Mouse (Mus musculus) bone marrow, adult 2 months (tissue): Measurements from ENCODE around the gene Tmtc2. TPM values are rescaled to one million over a fixed set of nuclear protein-coding genes. Genes with fewer than 3 reads are reported as not detected.
"Not testable (repeated sequence)": the region's sequence is repeated elsewhere in the genome, so short reads cannot be mapped to it uniquely, and the experiment has no call there.

Experiments used
- H3K27ac ChIP-seq: fragments of 200-500 bp; 2 replicates; pipeline ENCODE4 v1.5.1; 2012; ENCODE audit warnings: low read depth, mild to moderate bottlenecking, control low read depth, inconsistent platforms, low read length; ENCODE audit not compliant: control insufficient read depth, poor library complexity, insufficient read depth
- H3K4me1 ChIP-seq: fragments of 200-500 bp; 2 replicates; pipeline ENCODE4 v1.6.1; 2011; ENCODE audit warnings: low read length; ENCODE audit not compliant: control insufficient read depth, insufficient read depth
- H3K4me3 ChIP-seq: fragments of 200-500 bp; replicated peaks from 2 replicates; pipeline ENCODE3; 2011; ENCODE audit warnings: mild to moderate bottlenecking, low read depth, low read length, control low read depth; ENCODE audit not compliant: control insufficient read depth
- CTCF ChIP-seq: fragments of 200-500 bp; IDR thresholded peaks from 2 replicates; pipeline ENCODE4 v1.5.1; 2011; ENCODE audit warnings: low read length, control low read depth; ENCODE audit not compliant: control insufficient read depth, insufficient read depth
- POLR2A ChIP-seq: fragments of 200-500 bp; IDR thresholded peaks from 2 replicates; pipeline ENCODE4 v1.6.1; 2011; ENCODE audit warnings: low read depth, mild to moderate bottlenecking, control low read depth, low read length, borderline replicate concordance; ENCODE audit not compliant: control insufficient read depth
- WGBS: fragments of 180-500 bp; shearing (Covaris S2); methylation state at CpG from one replicate; pipeline ENCODE4 v1.1.7; 2018; 5-methylcytosine and 5-hydroxymethylcytosine counted together
- polyA plus RNA-seq: library from polyadenylated mRNA; stranded (reverse); fragments of >200 nt; gene quantifications from 2 replicates; pipeline ENCODE4 v1.2.4, GENCODE M21; 2011; ENCODE audit warnings: low replicate concordance; ENCODE audit not compliant: missing spikeins, insufficient read depth, insufficient read length

The Tmtc2 gene
- polyA plus RNA-seq, 1 experiment, result 1.3 TPM

- TF ChIP-seq POLR2A (no peak), CTCF (no peak)
Measured at GRCm38 (mm10) chr10:105287575-105287974, 286.7 kb downstream of the Tmtc2 start.

DNA sequence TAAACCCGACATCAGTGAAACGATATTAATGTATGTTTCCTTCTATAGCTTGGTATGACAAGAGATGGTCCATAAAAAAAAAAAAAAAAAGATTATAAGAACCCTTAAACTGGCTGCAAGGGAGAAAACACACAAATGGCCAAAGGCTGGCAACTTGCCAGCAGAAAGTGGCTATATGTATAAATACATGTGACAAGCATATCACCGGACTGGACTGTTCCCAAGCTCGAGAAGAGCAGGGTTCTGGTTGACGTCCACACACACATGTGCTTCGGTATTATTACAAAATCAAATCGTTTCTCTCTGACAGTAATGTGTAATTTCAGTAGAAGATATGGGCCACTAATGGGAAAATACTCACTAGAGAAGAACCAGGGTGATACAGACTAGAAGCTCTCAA is 287.2 kb downstream of the Tmtc2 start:
- H3K27ac ChIP-seq, result no peak overlapping the region
- H3K4me1 ChIP-seq, result no peaks in the 10 kb centered on the region
- WGBS, result 77% methylated on average over 7 of the region's 7 CpGs
- H3K4me3 ChIP-seq, result no peak overlapping the region
- TF ChIP-seq CTCF (no peak), POLR2A (no peak)

More at GRCm38 (mm10) chr10:105287575-105287974, 286.7 kb downstream of the Tmtc2 start:
- 93% methylated on average over 3 of the region's 3 CpGs for WGBS
- Histone ChIP-seq H3K27ac (no peak overlapping the region), H3K4me3 (no peak overlapping the region), H3K4me1 (no peaks in the 10 kb centered on the region)

DNA sequence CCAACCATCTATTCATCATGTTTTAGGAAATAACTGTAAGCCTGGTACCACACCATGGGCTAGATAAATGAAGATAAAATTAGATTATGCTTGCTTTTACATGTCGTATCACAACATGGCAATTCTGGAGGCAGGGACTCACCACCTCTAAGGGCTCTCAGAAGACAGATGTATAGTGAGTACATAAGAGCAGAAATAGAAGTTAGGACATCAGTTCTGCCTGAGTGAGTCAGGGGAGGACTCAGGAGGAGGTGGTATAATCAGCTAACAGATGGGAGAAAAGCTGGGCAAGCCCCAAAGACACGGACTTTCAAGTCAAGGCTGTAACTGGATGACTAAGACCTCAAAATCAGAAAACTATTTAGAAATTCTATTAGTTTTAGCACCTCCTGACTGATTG is 288.0 kb downstream of the Tmtc2 start:
- Histone ChIP-seq H3K27ac (no peak overlapping the region), H3K4me3 (no peak overlapping the region), H3K4me1 (no peaks in the 10 kb centered on the region)
- WGBS, result 84% methylated on average over 2 of the region's 2 CpGs
- TF ChIP-seq CTCF (no peak), POLR2A (no peak)

GRCm38 (mm10) chr10:105284171-105284570 is 290.1 kb downstream of the Tmtc2 start:
- 91% methylated on average over 6 of the region's 6 CpGs for WGBS
- TF ChIP-seq CTCF (no peak), POLR2A (no peak)
- H3K4me1 ChIP-seq, result no peaks in the 10 kb centered on the region
- no peak overlapping the region for H3K4me3 ChIP-seq
- no peak overlapping the region for H3K27ac ChIP-seq

GRCm38 (mm10) chr10:105280933-105281332 is 293.3 kb downstream of the Tmtc2 start:
- no peak overlapping the region for H3K4me3 ChIP-seq
- H3K4me1 ChIP-seq, result no peaks in the 10 kb centered on the region
- WGBS, result 82% methylated on average over 3 of the region's 3 CpGs
- H3K27ac ChIP-seq, result no peak overlapping the region
- TF ChIP-seq CTCF (no peak), POLR2A (no peak)

GRCm38 (mm10) chr10:105260053-105260452 is 314.2 kb downstream of the Tmtc2 start:
- no peak for TF ChIP-seq CTCF
- no peak for TF ChIP-seq POLR2A
- H3K4me1 ChIP-seq, result no peaks in the 10 kb centered on the region
- no peak overlapping the region for H3K4me3 ChIP-seq
- WGBS, result 68% methylated on average over 3 of the region's 3 CpGs
- H3K27ac ChIP-seq, result no peak overlapping the region

GRCm38 (mm10) chr10:105238291-105238690 is 336.0 kb downstream of the Tmtc2 start:
- not testable (repeated sequence) for H3K4me1 ChIP-seq, H3K4me3 ChIP-seq, H3K27ac ChIP-seq
- 79% methylated on average over 22 of the region's 22 CpGs for WGBS

DNA sequence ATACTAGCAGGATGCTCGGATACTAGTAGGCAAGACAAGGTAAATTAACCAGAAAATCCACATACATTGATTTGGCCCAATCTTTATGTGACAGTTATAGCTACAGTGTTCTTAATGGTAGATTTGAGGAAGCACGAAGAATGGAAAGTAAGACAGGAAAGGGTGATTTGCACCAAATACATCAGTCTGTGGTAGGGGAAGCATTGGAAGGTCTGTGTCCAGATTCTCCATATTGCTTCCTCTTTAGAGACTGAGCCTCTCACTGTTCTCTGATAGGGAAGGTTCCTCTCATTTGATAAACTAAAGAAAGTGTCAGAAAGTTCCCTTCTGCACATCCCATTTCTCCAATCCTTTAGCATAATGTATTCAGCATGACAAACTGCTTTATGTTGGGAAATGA is 341.4 kb downstream of the Tmtc2 start:
- Histone ChIP-seq H3K4me3 (no peak overlapping the region), H3K27ac (no peak overlapping the region), H3K4me1 (no peaks in the 10 kb centered on the region)
- no peak for TF ChIP-seq POLR2A
- no peak for TF ChIP-seq CTCF
- WGBS, result 55% methylated on average over 2 of the region's 2 CpGs

DNA sequence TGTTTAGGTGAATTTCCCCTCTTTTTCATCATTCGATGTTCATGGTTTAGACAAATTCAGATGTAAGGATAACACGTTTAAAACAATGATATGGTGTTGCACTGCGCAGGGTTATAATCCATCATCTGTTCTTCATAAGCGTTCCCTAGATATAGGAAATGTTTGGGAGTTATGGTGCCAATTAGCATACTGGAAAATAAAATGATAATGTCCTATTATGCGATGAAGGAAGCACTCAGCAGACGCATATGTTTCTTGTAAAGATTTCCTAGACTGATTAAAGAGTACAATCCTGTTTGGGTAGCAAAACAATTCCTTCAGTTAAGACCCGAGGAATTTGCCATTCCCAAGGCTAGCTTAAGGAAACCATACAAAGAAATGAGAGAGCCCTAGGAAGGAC is 343.8 kb downstream of the Tmtc2 start:
- Histone ChIP-seq H3K27ac (no peak overlapping the region), H3K4me1 (no peaks in the 10 kb centered on the region), H3K4me3 (no peak overlapping the region)
- TF ChIP-seq POLR2A (no peak), CTCF (no peak)
- WGBS, result 84% methylated on average over 7 of the region's 7 CpGs

- 84% methylated on average over 2 of the region's 2 CpGs for WGBS
- no peak overlapping the region for H3K4me3 ChIP-seq
- H3K4me1 ChIP-seq, result no peaks in the 10 kb centered on the region
- no peak overlapping the region for H3K27ac ChIP-seq
- no peak for TF ChIP-seq CTCF
- TF ChIP-seq POLR2A, result no peak
Measured at GRCm38 (mm10) chr10:105228623-105229022, 345.6 kb downstream of the Tmtc2 start.
